ENCODE assay signal across 23 mouse cellular contexts in the genomic region with DNA sequence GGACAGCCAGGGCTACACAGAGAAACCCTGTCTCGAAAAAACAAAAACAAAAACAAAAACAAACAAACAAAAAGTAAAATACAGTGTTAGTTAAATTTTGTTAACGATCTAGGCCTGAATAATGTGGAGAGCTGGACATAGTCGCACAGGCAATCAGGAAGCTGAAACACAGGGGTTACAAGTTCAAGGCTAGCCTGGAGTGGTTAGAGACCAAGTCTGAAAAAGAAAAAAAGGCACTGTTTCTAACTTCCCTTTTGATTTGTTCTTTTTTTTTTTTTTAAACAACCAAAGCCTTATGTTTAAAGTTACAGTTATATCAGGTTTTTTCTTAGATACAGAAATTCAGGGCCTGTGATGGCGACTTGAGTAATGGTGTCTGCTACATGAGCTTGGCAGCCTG. TPM values are rescaled to one million over a fixed set of nuclear protein-coding genes. Genes with fewer than 3 reads are reported as not detected.
DNase-seq lines count a peak whose midpoint lies in the region; ATAC-seq and TF ChIP-seq lines count a peak whose summit lies in the region.
"Had no signal": no experiment of that assay in that cellular context is flagged by ENCODE, and none has a peak within 500 bp of the region (broad histone marks: within the 10 kb centered on the region; RNA-seq: fewer than 3 reads in every experiment).

No protein-coding gene starts in this region.

- WGBS in spleen, adult 2 months, result 61% methylated on average over 4 of the region's 4 CpGs
- 74% methylated on average over 4 of the region's 4 CpGs for WGBS in liver, embryonic 16.5 days (ENCODE audit: insufficient replicate concordance)

- DNase-seq in spleen, adult 2 months (ENCODE audit: low read depth in 1 of 2, low spot score in 2 of 2), result no peak
- no peak for DNase-seq in spleen, postnatal 10 days (ENCODE audit: low spot score in 2 of 2)
- DNase-seq in layer of hippocampus, adult 18-20 months (ENCODE audit: low spot score in 2 of 2), result no peak
- no peak for DNase-seq in cerebellum, adult 11 months
- DNase-seq: adrenal gland, postnatal 14 days; cerebellum, adult 8-10 months; cerebellum, postnatal 14 days; embryo, embryonic 11 days; gastrocnemius, postnatal 10 days; heart, adult 18-20 months; heart, postnatal 14 days had no signal

- no peaks in the 10 kb centered on the region for H3K27me3 ChIP-seq in erythroblast, embryonic 14.5 days (ENCODE audit: control insufficient read depth)
- H3K27me3 ChIP-seq in spleen, adult 2 months (ENCODE audit: control insufficient read depth, insufficient read depth, low read length), result no peaks in the 10 kb centered on the region
- no peaks in the 10 kb centered on the region for H3K27me3 ChIP-seq in liver, embryonic 16.5 days (ENCODE audit: control insufficient read depth, insufficient read depth, low read depth, low read length)
- H3K27me3 ChIP-seq: embryonic facial prominence, embryonic 15.5 days; forebrain, embryonic 12.5 days; heart, embryonic 15.5 days; Patski had no signal

- peaks cover 81% of the 10 kb centered on the region for H3K36me3 ChIP-seq in erythroblast, embryonic 14.5 days (ENCODE audit: control insufficient read depth)
- H3K36me3 ChIP-seq in spleen, adult 2 months (ENCODE audit: control insufficient read depth, insufficient read depth, low read length), result no peaks in the 10 kb centered on the region
- H3K36me3 ChIP-seq in liver, embryonic 16.5 days (ENCODE audit: control insufficient read depth, insufficient read depth), result no peaks in the 10 kb centered on the region; the same call in 1 of the 2 replicates
- H3K36me3 ChIP-seq: embryonic facial prominence, embryonic 15.5 days; heart, embryonic 15.5 days had no signal

- no peak overlapping the region for H3K4me2 ChIP-seq in liver, embryonic 16.5 days (ENCODE audit: low read depth, low read length)
- H3K4me2 ChIP-seq: embryonic facial prominence, embryonic 15.5 days; forebrain, embryonic 12.5 days; heart, embryonic 15.5 days; hindbrain, embryonic 14.5 days had no signal

- H3K4me3 ChIP-seq in erythroblast, embryonic 14.5 days (replicated peaks), result peak overlapping the region; percentile 60
- H3K4me3 ChIP-seq in spleen, adult 2 months (ENCODE audit: extremely low read depth, insufficient read depth, insufficient read length), result no peak overlapping the region
- H3K4me3 ChIP-seq in liver, embryonic 16.5 days (ENCODE audit: low read depth, low read length), result no peak overlapping the region
- H3K4me3 ChIP-seq: embryonic facial prominence, embryonic 15.5 days; forebrain, embryonic 12.5 days; heart, embryonic 10.5 days; heart, embryonic 15.5 days; hindbrain, embryonic 10.5 days had no signal

- H3K9ac ChIP-seq in liver, embryonic 16.5 days (ENCODE audit: low read depth, low read length), result no peak overlapping the region
- H3K9ac ChIP-seq: embryonic facial prominence, embryonic 15.5 days; heart, embryonic 15.5 days; hindbrain, embryonic 14.5 days had no signal

- no peak for TF ChIP-seq POLR2A in spleen, adult 2 months (IDR thresholded peaks at IDR 0.05; ENCODE audit: low read depth, low read length)

- peak overlapping the region; percentile 33; the same call in 1 of the 2 replicates for H3K27ac ChIP-seq in spleen, adult 2 months (ENCODE audit: insufficient read depth, low read length)
- H3K27ac ChIP-seq in liver, embryonic 16.5 days (ENCODE audit: low read length), result peak overlapping the region; percentile 96
- H3K27ac ChIP-seq: forebrain, embryonic 12.5 days; heart, embryonic 15.5 days; hindbrain, embryonic 10.5 days; hindbrain, embryonic 14.5 days had no signal

- TF ChIP-seq CTCF in spleen, adult 2 months (IDR thresholded peaks at IDR 0.05; ENCODE audit: extremely low read depth, insufficient read depth, insufficient read length, insufficient replicate concordance), result no peak

- no peaks in the 10 kb centered on the region for H3K9me3 ChIP-seq in erythroblast, embryonic 14.5 days (ENCODE audit: control insufficient read depth, low read length)
- H3K9me3 ChIP-seq in liver, embryonic 16.5 days (replicated peaks; ENCODE audit: control insufficient read depth, low read length), result no peaks in the 10 kb centered on the region
- H3K9me3 ChIP-seq: embryonic facial prominence, embryonic 15.5 days; heart, embryonic 10.5 days; heart, embryonic 15.5 days had no signal

- ATAC-seq in erythroblast, adult 5-6 weeks (replicated peaks; ENCODE audit: low FRiP score, poor library complexity, severe bottlenecking), result no peak
- ATAC-seq in liver, embryonic 16.5 days (ENCODE audit: low read depth), result no peak
- ATAC-seq: activated CD4-positive, CD25-positive, alpha-beta regulatory T cell, adult 4 months; forebrain, embryonic 16.5 days; Patski had no signal

- H3K4me1 ChIP-seq in erythroblast, embryonic 14.5 days (ENCODE audit: control insufficient read depth), result peaks cover 92% of the 10 kb centered on the region
- peaks cover 16% of the 10 kb centered on the region; the same call in 1 of the 2 replicates for H3K4me1 ChIP-seq in spleen, adult 2 months (ENCODE audit: control insufficient read depth, insufficient read depth, insufficient read length)
- peaks cover 71% of the 10 kb centered on the region for H3K4me1 ChIP-seq in liver, embryonic 16.5 days (ENCODE audit: control insufficient read depth, low read depth, low read length)

RNA-seq across cellular contexts. Expression of gene Fbxo42, which starts 12.5 kb away (rescaled TPM):
- 6.2 and 6.5 TPM in 2 replicates for polyA plus RNA-seq in erythroblast, embryonic 14.5 days (2012)
- 43.2 and 49.3 TPM in 2 replicates for total RNA-seq in erythroblast, adult 5-6 weeks (2015; ENCODE audit: low replicate concordance)
- 54.4 and 64.7 TPM in 2 replicates for total RNA-seq in erythroblast, adult 5-6 weeks (2017; ENCODE audit: low replicate concordance)
- 13.1 and 13.7 TPM in 2 replicates for polyA plus RNA-seq in spleen, adult 2 months (2012; rRNA removed)
- polyA plus RNA-seq in liver, embryonic 16.5 days (2015; fragmentation: Nextera tagmentation; extraction: Ambion mirVana), result 16.3 and 18.0 TPM in 2 replicates
- total RNA-seq in layer of hippocampus, adult 18-20 months (2021), result 10 to 100 TPM; 23.2 to 24.4 TPM

RNA-seq across cellular contexts. Expression of gene Szrd1, which starts 20.6 kb away (rescaled TPM):
- polyA plus RNA-seq in erythroblast, embryonic 14.5 days (2012), result 10.7 and 11.2 TPM in 2 replicates
- 12.1 and 19.0 TPM in 2 replicates for total RNA-seq in erythroblast, adult 5-6 weeks (2015; ENCODE audit: low replicate concordance)
- total RNA-seq in erythroblast, adult 5-6 weeks (2017; ENCODE audit: low replicate concordance), result 11.8 and 17.4 TPM in 2 replicates
- polyA plus RNA-seq in spleen, adult 2 months (2012; rRNA removed), result 38.8 and 49.8 TPM in 2 replicates
- polyA plus RNA-seq in liver, embryonic 16.5 days (2015; fragmentation: Nextera tagmentation; extraction: Ambion mirVana), result 18.1 and 19.1 TPM in 2 replicates
- 10 to 100 TPM; 58.5 to 61.0 TPM for total RNA-seq in layer of hippocampus, adult 18-20 months (2021)

RNA-seq across cellular contexts. Expression of gene Rsg1, which starts 53.6 kb away (rescaled TPM):
- polyA plus RNA-seq in erythroblast, embryonic 14.5 days (2012), result not detected in 2 replicates
- not detected in 2 replicates for total RNA-seq in erythroblast, adult 5-6 weeks (2015; ENCODE audit: low replicate concordance)
- 0.42 TPM in 1 of 2 replicates, not detected in the other for total RNA-seq in erythroblast, adult 5-6 weeks (2017; ENCODE audit: low replicate concordance)
- 0.83 and 2.9 TPM in 2 replicates for polyA plus RNA-seq in spleen, adult 2 months (2012; rRNA removed)
- polyA plus RNA-seq in liver, embryonic 16.5 days (2015; fragmentation: Nextera tagmentation; extraction: Ambion mirVana), result 0.99 and 1.6 TPM in 2 replicates
- total RNA-seq in layer of hippocampus, adult 18-20 months (2021), result 1 to 10 TPM; 3.0 to 4.5 TPM
